Mouse (Mus musculus): ENCODE measurements around the gene Trappc13. TPM values are rescaled to one million over a fixed set of nuclear protein-coding genes. Genes with fewer than 3 reads are reported as not detected.

Trappc13 gene
- total and polyA plus RNA-seq, 3 experiments = 7.9 to 38.1 (median 34.3) TPM

DNA sequence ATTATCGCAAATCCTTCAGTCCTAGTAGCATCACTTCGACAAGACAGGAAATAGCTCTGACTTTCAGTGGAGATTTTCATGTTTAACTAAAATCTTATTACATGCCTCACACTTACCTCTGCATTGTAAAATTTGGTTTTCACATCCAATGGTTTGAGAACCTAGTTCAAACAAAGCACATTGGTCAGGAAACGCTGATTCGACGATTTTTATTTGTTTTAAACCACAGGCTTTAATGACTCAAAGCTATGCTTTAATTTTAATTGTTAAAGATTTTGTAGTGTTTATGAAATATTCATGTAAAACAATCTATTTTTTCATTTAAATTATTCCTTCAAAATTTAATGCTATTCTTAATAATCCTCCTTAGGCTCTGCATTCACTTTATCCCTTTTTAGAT is 24.1 kb downstream of the Trappc13 start:
- H3K4me3 ChIP-seq = no peak overlapping the region
- H3K36me3 ChIP-seq (ENCODE audit: control insufficient read depth, insufficient read depth, low read length) = no peaks in the 10 kb centered on the region; the same call in 1 of the 2 replicates
- H3K27ac ChIP-seq = no peak overlapping the region
- no peaks in the 10 kb centered on the region for H3K27me3 ChIP-seq (ENCODE audit: control insufficient read depth, insufficient read depth, low read length)
- no peak for TF ChIP-seq POLR2A (IDR thresholded peaks at IDR 0.05; ENCODE audit: insufficient read depth, low read depth, low read length)
- no peak for TF ChIP-seq EP300 (IDR thresholded peaks at IDR 0.05; ENCODE audit: insufficient read depth, low read depth, low read length)
- no peak for TF ChIP-seq CTCF (IDR thresholded peaks at IDR 0.05)
- no peaks in the 10 kb centered on the region for H3K4me1 ChIP-seq (ENCODE audit: control insufficient read depth, insufficient read depth, low read length)
- no peaks in the 10 kb centered on the region for H3K79me2 ChIP-seq (replicated peaks; ENCODE audit: control insufficient read depth, insufficient read depth, low read length)
- intact Hi-C loops (cut with DNase I) = no loop called here
- 94% methylated on average over 5 of the region's 5 CpGs for WGBS
- H3K9ac ChIP-seq (ENCODE audit: low read depth, low read length) = no peak overlapping the region
- no peak for DNase-seq

GRCm38 (mm10) chr13:104145646-104146045 is 32.6 kb downstream of the Trappc13 start:
- no peaks in the 10 kb centered on the region for H3K27me3 ChIP-seq (ENCODE audit: control insufficient read depth, insufficient read depth, low read length)
- 91% methylated on average over 3 of the region's 3 CpGs for WGBS
- TF ChIP-seq POLR2A (IDR thresholded peaks at IDR 0.05; ENCODE audit: insufficient read depth, low read depth, low read length) = no peak
- no peak for TF ChIP-seq EP300 (IDR thresholded peaks at IDR 0.05; ENCODE audit: insufficient read depth, low read depth, low read length)
- no peak for TF ChIP-seq CTCF (IDR thresholded peaks at IDR 0.05)
- H3K36me3 ChIP-seq (ENCODE audit: control insufficient read depth, insufficient read depth, low read length) = no peaks in the 10 kb centered on the region
- DNase-seq = no peak
- H3K79me2 ChIP-seq (replicated peaks; ENCODE audit: control insufficient read depth, insufficient read depth, low read length) = no peaks in the 10 kb centered on the region; the same call in 1 of the 2 replicates
- no peak overlapping the region for H3K9ac ChIP-seq (ENCODE audit: low read depth, low read length)
- no peak overlapping the region for H3K4me3 ChIP-seq
- no peaks in the 10 kb centered on the region for H3K4me1 ChIP-seq (ENCODE audit: control insufficient read depth, insufficient read depth, low read length)
- intact Hi-C loops (cut with DNase I) = no loop called here
- no peak overlapping the region for H3K27ac ChIP-seq

GRCm38 (mm10) chr13:104144871-104145270 is 33.4 kb downstream of the Trappc13 start:
- no peak for DNase-seq
- H3K36me3 ChIP-seq (ENCODE audit: control insufficient read depth, insufficient read depth, low read length) = no peaks in the 10 kb centered on the region
- whole genome bisulfite sequencing = 90% methylated on average over 9 of the region's 9 CpGs

DNA sequence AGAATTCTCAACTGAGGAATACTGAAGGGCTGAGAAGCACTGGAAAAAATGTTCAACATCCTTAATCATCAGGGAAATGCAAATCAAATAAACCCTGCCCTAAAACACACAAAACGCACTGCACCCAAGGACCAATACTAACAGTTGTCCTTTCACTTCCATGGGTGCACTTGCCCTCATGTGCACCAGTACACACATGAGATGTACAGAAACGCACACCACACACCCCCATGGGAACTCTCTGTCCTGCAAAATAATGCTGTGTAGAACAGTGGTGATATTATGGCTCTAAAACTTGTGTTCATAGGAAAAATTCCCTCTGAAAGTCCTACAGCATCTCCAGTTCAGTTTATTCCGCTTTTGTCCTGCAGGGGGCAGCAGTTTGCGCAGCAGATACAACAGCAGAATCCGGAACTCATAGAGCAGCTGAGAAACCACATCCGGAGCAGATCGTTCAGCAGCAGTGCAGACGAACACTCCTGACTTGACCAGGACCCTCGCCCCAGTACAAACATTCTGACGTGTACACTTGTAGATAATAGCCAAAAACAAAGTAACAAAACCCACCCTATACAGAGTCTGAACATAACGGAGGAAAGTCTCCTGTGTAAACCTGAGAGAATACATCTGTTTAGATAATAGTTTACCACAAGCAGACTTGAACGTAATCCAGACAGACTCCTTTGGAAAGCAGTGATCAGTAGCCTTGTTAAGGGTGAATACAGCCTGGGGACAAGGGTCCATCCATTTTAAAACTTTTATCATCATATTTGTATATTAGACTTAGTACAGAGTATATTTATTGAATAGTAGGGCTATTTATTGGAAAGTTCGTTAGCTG is 38.7 kb downstream of the Trappc13 start:
- peak; percentile 68 to 76 for DNase-seq
- H3K36me3 ChIP-seq (ENCODE audit: control insufficient read depth, insufficient read depth, low read length) = no peaks in the 10 kb centered on the region
- WGBS = 35% methylated on average over 13 of the region's 13 CpGs
- no peaks in the 10 kb centered on the region for H3K4me1 ChIP-seq (ENCODE audit: control insufficient read depth, insufficient read depth, low read length)
- TF ChIP-seq POLR2A (IDR thresholded peaks at IDR 0.05; ENCODE audit: insufficient read depth, low read depth, low read length) (0 out of 2 replicates have a peak, but pooled peaks have one; percentile 35), CTCF (IDR thresholded peaks at IDR 0.05) (peak; percentile 93), EP300 (IDR thresholded peaks at IDR 0.05; ENCODE audit: insufficient read depth, low read depth, low read length) (0 out of 2 replicates have a peak, but pooled peaks have one; percentile 39)
- intact Hi-C loops (cut with DNase I) = no loop called here
- no peak overlapping the region for H3K9ac ChIP-seq (ENCODE audit: low read depth, low read length)
- H3K79me2 ChIP-seq (replicated peaks; ENCODE audit: control insufficient read depth, insufficient read depth, low read length) = no peaks in the 10 kb centered on the region
- H3K4me3 ChIP-seq = peak overlapping the region; percentile 30; the same call in 1 of the 2 replicates
- H3K27me3 ChIP-seq (ENCODE audit: control insufficient read depth, insufficient read depth, low read length) = no peaks in the 10 kb centered on the region
- no peak overlapping the region; the same call in 1 of the 2 replicates for H3K27ac ChIP-seq

More at GRCm38 (mm10) chr13:104144871-104145270, 33.4 kb downstream of the Trappc13 start:
- H3K27ac ChIP-seq = no peak overlapping the region
- H3K9ac ChIP-seq (ENCODE audit: low read depth, low read length) = no peak overlapping the region
- no peaks in the 10 kb centered on the region; the same call in 1 of the 2 replicates for H3K79me2 ChIP-seq (replicated peaks; ENCODE audit: control insufficient read depth, insufficient read depth, low read length)
- H3K27me3 ChIP-seq (ENCODE audit: control insufficient read depth, insufficient read depth, low read length) = no peaks in the 10 kb centered on the region
- no peak overlapping the region for H3K4me3 ChIP-seq
- H3K4me1 ChIP-seq (ENCODE audit: control insufficient read depth, insufficient read depth, low read length) = no peaks in the 10 kb centered on the region
- no peak for TF ChIP-seq POLR2A (IDR thresholded peaks at IDR 0.05; ENCODE audit: insufficient read depth, low read depth, low read length)
- no peak for TF ChIP-seq EP300 (IDR thresholded peaks at IDR 0.05; ENCODE audit: insufficient read depth, low read depth, low read length)
- TF ChIP-seq CTCF (IDR thresholded peaks at IDR 0.05) = no peak
- intact Hi-C loops (cut with DNase I) = no loop called here

DNA sequence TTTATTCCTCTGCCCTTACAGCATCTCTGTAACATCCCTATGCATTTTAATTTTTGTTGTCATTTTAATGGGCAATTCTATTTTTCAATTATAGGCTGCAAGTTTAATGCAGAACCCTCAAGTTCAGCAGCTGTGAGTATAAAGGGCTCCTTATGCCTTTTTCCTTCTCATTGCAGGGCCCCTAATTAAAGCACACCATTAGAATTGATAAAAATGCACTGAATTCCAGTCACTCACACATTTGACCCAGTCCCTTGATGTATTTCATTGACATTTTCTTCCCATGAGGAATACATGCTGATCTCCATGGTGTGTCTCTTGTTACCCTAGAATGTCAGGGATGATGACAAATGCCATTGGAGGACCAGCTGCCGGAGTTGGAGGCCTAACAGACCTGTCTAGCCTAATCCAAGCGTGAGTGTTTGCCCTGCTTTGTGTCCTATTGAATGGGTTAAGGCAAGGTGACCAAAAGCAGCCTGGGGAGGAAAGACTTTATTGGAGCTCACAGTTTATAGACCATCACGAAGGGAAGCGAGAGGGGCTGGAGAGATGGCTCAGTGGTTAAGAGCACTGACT is 43.7 kb downstream of the Trappc13 start:
- Histone ChIP-seq H3K27me3 (ENCODE audit: control insufficient read depth, insufficient read depth, low read length) (no peaks in the 10 kb centered on the region), H3K9ac (ENCODE audit: low read depth, low read length) (no peak overlapping the region), H3K36me3 (ENCODE audit: control insufficient read depth, insufficient read depth, low read length) (no peaks in the 10 kb centered on the region), H3K27ac (no peak overlapping the region), H3K4me1 (ENCODE audit: control insufficient read depth, insufficient read depth, low read length) (no peaks in the 10 kb centered on the region), H3K79me2 (replicated peaks; ENCODE audit: control insufficient read depth, insufficient read depth, low read length) (no peaks in the 10 kb centered on the region), H3K4me3 (no peak overlapping the region)
- no peak for DNase-seq
- WGBS = 93% methylated on average over 4 of the region's 4 CpGs
- intact Hi-C loops (cut with DNase I) = no loop called here
- TF ChIP-seq POLR2A (IDR thresholded peaks at IDR 0.05; ENCODE audit: insufficient read depth, low read depth, low read length) (no peak), CTCF (IDR thresholded peaks at IDR 0.05) (no peak), EP300 (IDR thresholded peaks at IDR 0.05; ENCODE audit: insufficient read depth, low read depth, low read length) (no peak)

- Histone ChIP-seq H3K27ac (no peak overlapping the region), H3K4me3 (no peak overlapping the region), H3K27me3 (ENCODE audit: control insufficient read depth, insufficient read depth, low read length) (no peaks in the 10 kb centered on the region), H3K79me2 (replicated peaks; ENCODE audit: control insufficient read depth, insufficient read depth, low read length) (no peaks in the 10 kb centered on the region), H3K36me3 (ENCODE audit: control insufficient read depth, insufficient read depth, low read length) (no peaks in the 10 kb centered on the region), H3K4me1 (ENCODE audit: control insufficient read depth, insufficient read depth, low read length) (no peaks in the 10 kb centered on the region), H3K9ac (ENCODE audit: low read depth, low read length) (no peak overlapping the region)
- no peak for DNase-seq
- TF ChIP-seq EP300 (IDR thresholded peaks at IDR 0.05; ENCODE audit: insufficient read depth, low read depth, low read length) (no peak), CTCF (IDR thresholded peaks at IDR 0.05) (no peak), POLR2A (IDR thresholded peaks at IDR 0.05; ENCODE audit: insufficient read depth, low read depth, low read length) (no peak)
- intact Hi-C loops (cut with DNase I) = no loop called here
- 89% methylated on average over 2 of the region's 2 CpGs for WGBS
Observed at GRCm38 (mm10) chr13:104132561-104132960, 45.7 kb downstream of the Trappc13 start.
